Mouse (Mus musculus): ENCODE results near the gene Akap2.
A peak's percentile ranks its signal among the peaks of the same experiment; 100 is the strongest.

Akap2 gene

DNA sequence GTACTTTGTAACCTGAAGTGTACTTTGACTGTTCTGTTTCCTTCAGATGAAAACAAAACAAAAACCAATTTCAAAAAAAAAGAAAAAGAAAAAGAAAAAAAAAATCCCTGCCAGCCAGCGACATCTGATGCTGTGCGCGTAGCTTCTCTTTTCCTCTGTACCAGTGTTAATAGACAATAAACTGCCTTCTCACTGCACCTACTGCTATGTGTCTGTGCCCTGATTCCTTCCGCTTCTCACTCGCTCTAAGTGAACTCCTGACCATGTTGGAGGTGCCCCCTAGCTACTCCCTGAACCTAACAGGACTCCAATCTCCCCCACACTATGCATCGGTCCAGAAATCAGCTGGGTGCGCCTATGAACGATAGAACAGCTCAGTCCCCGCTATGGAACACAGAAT, at the start of gene Akap2:
TSS of gene Akap2 (plus strand) at position 304 of the 400 bp plus-strand sequence.
- DNase-seq: no peak

DNA sequence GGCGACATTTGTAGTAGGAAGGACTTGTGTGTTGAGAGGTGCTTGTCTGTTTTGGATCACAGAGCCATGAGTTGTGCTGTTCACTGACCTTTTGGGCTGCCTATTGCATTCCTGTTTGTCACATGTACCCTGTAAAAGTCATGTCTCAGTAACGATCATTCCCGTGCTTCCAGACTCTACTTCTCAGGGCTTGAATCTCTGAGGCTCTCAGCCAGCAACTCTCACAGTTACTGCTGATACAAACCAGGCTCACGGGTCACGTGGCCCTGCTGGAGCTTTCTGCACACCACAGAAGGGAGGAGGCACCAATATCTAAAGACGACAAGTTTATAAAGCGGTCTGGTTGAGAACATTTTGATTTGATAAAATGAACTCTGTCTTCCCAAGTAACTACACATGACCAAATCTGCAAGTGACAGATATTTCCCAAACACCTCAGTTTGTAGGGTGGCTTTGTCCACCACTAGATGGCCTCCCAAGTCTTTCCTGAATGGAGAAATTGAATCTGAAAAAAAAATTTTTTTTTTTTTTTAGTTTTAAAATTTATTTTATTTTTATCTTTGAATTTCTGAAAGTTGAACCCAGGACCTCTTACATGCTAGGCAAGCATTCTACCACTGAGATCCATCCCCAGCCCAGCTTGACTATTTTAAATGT, 46.5 kb upstream of the Akap2 start:
- DNase-seq: no peak

DNA sequence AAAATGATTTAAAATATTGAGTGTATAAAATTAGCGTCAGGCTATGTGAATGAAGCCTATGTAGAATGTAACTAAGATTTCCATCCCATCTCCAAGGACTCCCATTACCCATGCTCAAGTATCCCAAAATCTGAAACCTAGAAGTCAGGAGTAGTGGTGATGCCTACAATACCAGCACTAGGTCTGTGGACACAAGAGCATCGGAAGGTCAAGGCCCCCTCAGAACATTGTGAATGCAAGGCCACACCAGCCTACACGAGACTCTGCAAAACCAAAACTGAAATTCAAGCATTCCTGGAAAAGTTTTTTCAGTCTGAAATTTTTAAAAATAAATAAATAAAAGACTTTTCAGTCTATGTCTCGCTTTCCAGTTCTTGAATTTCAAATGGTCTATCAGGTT, 44.9 kb upstream of the Akap2 start:
- DNase-seq: no peak

DNA sequence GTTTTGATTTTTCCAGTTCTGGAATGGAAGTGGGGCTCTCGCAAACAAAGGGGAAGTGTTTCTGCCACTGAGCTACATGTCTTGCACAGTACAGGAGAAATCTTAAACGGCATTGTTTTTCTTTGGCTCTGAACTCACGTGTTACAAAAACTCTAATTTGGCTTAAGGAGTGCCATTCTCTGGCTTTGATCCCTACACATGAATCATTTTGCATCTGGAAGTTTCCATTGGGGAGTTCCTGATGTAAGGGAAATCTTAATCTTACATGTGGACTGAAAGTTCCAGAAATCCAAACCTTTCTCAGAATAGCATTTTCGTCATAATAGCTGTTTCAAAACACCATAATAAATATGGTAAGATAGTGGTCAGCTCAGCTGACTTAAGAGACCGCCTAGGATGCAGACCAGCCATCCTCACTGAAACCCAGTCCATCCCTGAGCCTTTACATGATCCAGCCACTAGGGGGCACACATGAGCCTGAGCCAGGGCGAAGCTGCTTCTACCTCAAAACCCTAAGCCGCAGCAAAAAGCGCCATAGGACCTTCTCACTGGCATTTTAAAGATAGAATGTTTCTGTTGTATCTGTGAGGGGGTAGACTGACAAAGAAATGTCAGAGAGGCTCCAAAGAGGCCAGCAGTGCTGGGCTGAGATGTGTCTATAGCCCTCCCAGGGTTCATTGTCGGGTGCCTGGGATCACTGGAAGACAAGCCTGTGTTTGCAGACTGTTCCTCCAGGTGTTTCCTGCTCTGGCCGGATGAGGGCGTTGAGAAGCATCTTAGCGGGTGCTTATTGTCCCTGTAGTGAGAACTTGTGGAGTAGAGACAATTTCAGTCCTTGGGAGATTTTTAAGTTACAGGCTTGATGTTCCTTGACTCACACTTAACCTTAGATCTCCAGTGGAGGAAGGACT, 44.2 kb upstream of the Akap2 start:
- DNase-seq: peak; percentile 95

DNA sequence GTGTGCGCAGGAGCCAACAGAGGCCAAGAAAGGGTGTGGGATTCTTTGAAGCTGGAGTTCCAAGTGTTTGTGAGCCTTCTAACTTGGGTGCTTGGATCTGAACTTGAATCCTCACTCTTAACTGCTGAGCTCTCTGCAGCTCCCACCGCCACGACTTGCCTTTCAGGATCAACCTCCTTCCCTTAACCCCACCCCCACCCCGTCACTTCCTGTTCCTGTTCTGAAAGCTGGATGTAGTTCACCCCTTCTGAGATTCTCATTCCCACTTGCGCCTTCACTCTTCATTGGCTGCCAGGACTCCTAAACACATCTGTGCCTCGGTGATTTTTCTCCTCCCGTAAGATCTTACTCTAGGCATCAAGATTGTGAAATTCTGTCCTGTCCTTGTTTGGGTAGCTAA, 43.1 kb upstream of the Akap2 start:
- peak; percentile 42 for DNase-seq

DNA sequence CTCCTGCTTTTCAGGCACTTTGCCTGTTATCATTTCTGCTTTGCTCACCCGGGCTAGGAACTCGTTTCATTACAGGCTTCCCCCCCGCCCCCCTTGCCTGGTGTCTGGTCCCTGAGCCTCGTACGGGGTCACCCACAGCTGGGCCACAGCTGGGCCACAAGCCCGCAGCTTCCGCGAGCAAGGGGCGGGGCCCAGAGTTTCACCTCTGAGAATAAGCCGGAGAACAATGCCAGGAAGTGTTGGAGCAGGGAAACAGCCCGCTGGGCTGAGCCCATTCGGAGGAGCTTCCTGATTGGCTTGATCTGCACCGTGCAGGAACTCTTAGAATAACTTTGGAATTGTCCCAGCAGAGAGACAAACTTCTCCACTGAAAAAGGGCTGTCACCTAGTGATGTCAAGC, 42.1 kb upstream of the Akap2 start:
- peak; percentile 78 for DNase-seq

DNA sequence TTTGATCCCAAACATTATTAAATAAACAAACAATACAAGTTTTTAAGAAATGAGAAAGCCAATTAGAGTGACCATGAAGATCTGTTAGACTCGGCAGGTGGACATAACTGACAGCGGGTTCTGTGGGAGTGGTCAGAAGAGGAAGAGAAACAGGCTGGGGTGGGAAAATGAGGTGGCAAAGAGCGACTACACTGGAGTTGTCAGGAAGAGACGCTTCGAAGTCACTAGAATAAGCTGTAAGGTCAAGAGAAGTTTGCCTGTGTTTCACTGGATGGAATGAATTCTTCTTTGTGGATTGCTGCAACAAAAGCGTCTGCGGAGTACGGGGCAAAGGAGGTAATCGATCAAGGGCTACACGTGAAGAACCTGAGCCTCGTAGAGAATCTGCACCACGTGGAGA, 39.5 kb upstream of the Akap2 start:
- no peak for DNase-seq

DNA sequence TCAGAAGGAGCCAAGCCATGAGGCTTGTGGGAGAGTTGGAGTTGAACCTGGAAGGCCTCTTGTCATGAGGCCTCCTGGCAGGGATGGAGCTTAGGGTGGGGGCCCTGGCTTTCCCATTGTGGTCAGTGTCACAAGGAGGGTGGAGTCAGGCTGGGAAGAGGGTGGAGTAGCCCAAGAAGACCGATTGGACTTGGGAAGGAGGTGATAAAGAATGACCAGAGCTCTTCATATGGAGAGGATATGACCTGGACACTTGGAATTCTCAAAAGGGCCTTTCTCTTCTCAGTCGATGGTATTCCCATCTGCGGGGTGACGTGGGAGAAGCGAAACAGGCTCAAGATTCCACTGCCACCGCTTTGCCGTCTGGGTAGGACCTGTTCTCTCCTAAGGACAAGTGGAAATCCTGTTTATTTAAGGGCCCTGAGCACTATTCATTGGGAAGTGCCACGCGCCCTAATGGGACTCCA, 38.4 kb upstream of the Akap2 start:
- no peak for DNase-seq

DNA sequence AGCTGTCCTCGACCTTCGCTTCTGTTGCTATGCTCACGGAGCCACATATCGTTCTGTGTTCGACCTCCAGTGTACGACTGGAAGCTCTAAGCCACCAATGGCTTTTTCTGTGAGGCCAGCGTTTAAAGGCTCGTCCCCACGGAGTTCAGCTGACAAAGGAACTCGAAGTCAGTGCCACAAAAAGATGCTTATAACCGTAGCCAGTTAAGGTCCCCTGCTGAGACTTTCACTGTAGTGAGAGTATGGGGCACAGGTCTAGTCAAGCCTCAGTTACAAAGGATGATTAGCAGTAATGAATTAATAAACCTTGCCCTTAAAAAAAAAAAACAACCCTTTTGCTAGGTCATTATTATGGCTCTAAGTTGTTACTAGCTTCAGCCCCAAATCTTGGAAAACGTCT, 37.3 kb upstream of the Akap2 start:
- no peak for DNase-seq

DNA sequence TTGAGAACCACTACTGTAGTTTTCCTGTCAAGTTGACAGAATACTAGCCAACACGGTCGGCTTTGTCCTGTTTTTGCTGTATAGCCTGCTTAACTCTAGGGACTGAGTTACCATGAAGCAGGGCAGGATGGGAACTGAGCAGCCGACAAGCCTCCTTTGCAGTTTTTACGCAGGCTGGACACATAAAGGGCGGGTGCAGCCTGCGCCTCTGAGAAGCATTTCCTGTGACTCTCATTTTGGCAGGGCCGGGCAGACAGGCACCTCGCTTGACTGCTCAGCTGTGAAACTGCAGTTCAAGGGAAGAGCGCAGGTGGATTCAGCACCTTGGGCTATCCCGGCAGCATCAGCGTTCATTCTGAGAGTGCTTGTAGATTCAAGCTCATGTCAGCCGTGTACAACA, 35.9 kb upstream of the Akap2 start:
- peak; percentile 75 for DNase-seq

DNA sequence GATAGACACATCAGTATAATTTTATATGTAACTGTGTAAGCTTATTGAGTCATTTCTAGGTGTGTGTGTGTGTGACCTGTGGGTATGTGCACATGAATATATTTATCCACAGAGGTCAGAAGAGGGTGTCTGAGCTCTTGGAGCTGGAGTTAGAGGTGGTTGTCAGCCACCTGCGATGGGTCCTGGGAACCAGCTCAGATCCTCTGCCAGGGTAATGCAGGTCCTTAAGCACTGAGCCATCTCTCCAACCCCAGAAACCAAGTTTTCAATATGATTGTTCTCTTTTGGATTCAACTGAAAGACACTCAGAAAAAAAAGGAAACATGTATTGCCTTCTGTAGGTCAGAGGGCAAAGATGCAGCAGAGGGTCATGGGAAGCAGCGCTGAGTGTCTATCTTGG, 35.1 kb upstream of the Akap2 start:
- DNase-seq: no peak

DNA sequence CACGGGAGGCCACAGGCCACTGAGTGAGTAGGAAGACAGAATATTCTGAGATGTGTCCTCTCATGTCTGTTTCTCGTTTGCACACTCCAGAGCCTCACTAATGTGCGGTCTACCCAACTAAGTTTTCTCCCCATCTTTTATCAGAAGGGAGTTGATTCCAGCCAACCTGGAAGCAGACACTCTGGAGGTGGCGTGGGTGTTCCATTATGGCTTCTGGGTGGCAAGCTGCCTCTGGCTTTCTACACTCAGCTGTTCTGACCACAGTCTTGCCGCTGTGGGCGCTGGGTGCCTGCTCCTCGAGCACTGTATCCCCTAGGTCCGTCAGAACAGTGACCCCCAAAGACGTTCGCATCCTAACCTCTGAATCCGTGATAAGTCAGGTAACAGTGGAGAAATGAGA, 34.5 kb upstream of the Akap2 start:
- no peak for DNase-seq

DNA sequence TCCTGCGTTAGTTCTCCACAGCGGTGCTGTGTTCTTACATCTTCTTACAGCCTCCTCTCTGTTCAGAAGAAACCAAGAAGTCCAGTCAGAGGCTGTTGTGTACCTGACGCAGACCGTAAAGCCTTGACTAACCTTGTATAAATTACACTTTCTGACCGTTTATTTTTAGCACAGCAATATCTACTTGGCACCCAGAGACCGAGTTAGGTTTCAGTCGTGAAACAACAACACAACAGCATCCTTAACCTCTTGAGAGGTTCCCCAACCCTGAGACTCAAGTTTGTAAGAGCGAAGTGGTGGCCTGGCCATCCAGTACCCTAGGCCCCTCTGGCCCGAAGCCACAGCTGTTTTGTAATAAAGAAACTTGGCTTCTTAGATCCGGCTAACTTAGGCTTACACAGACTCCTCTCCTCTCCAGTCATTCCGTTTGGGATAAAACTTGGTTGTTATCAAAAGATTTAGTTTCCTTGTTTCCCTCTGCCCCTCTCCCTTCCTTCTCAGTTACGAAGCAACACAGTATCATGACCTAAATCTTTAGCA, 32.7 kb upstream of the Akap2 start:
- DNase-seq: no peak

DNA sequence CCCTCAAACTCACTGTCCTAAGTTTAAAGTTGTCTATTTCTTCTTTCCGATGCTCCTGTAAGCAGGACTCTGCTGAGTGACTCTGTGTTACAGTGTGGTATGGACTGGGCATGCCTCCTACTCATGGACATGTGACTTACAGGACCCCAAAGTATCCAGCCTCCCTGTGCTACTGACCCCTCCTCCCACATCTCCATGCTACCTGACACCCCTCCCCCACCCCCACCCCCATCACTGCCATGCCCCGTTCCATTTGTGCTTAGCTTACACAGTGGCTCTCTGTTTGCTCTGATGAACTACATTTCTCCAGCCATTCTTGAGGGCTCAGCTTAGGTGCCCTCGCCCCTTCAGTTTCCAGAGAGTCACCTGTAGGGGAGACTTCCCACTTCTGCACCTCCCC, 30.7 kb upstream of the Akap2 start:
- DNase-seq: no peak

DNA sequence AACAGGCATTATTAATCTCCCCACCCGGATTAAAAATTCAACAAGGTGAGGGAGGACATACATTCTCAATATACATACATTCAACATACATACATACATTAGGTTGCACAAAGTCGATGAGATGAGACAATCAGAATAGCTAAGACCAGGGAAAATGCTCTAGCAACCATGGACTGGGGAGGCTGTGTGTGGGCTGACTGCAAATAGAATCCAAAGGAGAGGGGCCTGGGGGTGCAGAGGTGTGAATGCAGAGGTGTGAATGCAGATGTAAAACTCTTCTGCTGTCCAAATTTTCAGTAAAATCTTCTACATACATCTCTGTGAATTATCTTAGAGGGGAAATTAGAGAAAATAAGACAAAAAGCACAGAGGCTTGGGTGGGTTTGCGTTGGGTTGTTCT, 29.9 kb upstream of the Akap2 start:
- DNase-seq: no peak

DNA sequence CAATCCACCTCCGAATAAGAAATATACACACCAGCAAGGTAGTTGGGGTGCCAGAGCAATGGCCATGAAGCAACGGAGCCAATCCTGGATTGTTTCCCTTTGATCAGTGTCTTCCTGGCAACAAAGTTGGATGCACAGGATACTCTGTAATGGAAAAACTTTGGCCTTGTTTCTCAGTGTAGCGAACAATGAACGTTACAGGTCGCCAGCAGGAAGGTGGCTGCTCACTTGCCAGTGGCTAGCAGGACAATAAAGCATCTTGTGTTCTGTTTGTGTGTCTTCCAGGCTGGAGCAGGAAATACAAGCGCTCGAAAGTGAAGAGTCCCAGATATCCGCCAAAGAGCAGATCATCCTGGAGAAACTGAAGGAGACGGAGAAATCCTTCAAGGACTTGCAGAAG, 29.3 kb upstream of the Akap2 start:
- no peak for DNase-seq

DNA sequence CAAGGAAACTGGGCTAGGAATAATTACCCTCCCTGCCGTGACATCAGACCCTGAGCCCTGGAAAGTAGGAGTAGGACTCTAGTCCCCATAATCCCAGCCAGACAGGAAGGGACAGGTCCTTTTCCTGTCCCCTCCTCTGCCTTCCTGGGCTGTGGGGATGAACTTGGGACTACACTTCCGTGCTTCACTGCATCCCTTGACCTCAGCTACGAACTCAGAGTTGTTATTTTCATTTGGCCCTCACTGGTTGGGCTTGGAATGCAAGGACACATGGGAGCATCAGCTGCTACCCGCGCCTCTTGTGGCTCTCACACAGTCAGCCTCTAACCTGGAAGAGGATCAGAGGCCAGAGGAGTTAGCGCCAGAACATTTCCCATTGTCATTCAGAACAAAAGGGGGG, 27.5 kb upstream of the Akap2 start:
- no peak for DNase-seq

DNA sequence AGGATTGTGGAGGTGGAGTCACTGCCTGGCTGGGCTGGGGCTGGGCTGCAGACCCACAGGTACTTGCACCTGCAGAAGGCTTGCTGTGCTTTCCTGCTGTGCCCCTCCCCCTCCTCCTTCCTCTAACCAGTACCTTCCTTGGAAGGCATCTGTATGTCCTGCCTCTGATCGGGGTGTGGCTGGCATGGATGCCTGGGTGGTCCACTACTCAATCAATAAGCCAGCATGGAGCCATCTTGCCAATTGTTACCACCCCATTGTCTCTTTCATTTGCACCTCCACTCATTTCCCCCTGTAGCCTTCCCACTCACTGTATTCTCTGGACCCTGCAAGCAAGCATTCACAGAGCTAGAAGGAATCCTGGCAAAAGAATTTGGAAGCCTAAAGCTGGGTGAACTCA, 26.7 kb upstream of the Akap2 start:
- no peak for DNase-seq

DNA sequence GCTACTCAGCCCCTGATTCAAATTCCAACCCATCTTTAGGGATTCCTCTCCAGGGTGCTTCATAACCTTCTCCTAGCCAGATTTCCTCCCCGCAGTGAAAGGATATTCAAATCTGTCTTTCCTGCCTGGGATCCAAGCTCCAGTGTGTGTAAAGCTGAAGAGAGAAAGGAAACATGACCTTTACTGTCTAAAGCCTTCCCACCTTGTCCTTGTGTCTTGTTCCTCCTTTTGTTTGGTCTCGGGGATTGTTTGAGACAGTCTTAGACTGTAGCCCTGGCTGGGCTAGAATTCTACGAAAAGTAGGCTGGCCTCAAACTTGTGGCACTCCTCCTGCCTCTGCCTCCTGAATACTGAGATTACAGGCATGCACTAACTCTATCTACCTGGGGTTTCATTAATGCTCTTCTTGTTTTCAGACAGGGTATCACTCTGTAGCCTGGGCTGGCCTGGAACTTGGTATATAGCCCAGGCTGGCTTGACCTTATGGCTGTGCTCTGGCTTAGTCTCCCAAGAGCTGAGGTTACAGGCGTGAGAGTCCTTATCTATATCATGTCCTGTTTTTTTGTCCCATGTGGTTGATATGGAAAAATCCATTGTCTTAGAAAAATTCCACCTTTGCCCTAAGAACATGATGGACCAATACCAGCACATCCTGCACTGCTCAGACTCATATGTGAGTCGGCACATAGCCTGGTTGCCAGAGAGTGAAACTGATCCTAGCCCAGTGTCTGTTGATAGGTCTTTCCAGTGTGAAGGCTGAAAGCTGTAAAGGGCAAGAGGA, 22.9 kb upstream of the Akap2 start:
- DNase-seq: no peak

DNA sequence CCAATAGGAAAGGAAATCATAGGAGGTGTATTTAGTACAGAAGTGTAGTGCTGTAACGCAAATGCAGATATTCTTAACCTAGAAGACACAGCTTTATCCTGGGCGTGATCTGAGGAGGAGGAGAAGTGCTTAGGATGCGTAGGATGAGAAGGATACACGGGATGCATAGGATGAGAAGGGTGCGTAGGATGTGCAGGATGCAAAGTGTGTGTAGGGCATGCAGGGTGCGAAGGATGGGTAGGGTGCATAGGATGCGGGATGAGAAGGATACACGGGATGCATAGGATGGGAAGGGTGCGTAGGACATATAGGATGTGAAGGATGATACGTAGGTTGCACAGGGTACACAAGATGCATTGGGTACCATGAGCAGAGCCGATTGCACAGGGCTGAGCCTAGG, 20.5 kb upstream of the Akap2 start:
- DNase-seq: no peak

DNA sequence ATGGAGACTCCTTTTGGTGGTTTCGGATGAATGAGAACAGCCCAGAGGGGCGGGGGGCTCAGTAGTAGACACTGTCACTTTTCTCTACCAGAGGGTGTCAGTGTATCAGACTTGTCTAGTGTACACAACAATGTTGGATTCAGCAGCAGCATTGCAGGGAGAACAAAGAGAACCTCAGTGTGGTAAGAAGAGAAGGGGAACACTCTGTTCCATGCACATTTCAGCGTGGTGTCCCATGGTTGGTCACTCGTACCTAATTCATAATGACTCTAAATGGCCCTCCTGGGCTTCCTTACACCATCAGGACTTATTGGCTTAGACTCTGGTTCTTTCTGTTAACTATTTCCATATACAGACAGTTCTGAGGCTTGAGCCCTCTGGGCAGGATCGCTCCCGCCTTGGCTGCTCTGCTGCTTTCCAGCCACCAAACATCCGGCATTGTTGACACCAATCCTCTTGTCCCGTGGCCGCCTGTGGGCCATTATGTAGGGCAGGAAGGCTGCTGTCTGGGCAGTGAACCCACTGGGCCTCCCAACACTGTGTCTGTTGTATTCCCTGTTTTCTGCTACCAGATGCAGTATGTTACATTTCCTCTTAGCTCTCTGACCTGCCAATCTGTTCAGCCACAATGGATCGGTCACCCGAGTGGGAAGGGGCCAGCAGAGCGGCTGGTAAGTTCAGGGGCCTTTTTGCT, 19.4 kb upstream of the Akap2 start:
- DNase-seq: no peak

DNA sequence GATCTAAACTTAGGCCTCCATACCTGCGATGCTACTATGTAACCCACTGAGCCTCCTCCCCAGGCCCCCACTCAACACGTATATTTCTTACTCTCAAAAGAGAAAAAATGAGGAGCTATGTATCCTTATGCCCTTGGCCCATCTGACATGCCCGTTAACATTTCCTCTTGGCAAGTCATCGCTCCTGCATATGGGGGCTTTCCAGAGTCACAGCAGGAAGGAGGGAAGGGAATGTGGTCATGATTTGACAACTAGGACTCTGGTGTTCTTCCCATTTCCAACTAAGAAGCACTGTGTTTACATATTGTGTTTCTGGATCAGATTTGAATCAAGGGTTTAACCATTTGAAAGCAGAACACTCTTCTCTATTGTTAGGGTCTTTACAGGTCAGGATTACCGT, 15.9 kb upstream of the Akap2 start:
- no peak for DNase-seq

All from thymus, postnatal 4 days (tissue).